In the genomic region with DNA sequence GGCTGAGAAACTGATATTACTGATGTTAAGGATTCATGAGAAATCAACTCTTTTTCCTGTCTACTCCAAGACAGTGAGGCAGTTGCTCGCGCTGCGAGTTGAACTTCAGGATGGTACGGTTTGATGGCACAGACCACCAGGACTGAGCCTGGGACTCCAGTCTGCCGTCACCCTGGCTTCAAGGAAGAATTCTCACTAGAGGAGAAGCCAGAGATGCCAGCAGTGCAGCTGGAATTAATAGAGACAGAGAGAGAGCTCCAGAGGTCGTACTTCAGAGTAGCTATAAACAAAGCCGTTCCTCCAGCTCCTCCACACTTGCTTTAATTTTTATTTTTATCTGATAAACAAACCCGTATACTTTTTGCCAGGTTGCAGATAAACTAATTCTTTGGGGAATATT, we compare ENCODE assay signal across 18 mouse cellular contexts.
DNase-seq lines count a peak whose midpoint lies in the region; ATAC-seq and TF ChIP-seq lines count a peak whose summit lies in the region.
"Had no signal": no experiment of that assay in that cellular context is flagged by ENCODE, and none has a peak within 500 bp of the region (broad histone marks: within the 10 kb centered on the region; RNA-seq: fewer than 3 reads in every experiment).

No protein-coding gene starts in this region.

- 31% methylated on average over 8 of the region's 8 CpGs for WGBS in heart, adult 2 months
- 66% methylated on average over 8 of the region's 8 CpGs for WGBS in heart, embryonic 12.5 days
- 41% methylated on average over 8 of the region's 8 CpGs for WGBS in limb, embryonic 13.5 days
- WGBS in limb, embryonic 10.5 days: 50% methylated on average over 8 of the region's 8 CpGs
- WGBS in embryonic facial prominence, embryonic 11.5 days: 49% methylated on average over 8 of the region's 8 CpGs
- WGBS in intestine, embryonic 16.5 days: 50% methylated on average over 8 of the region's 8 CpGs

- DNase-seq in heart, adult 2 months: peak in 1 of 2 experiments; percentile 27
- DNase-seq in limb, embryonic 10.5 days (ENCODE audit: low spot score): no peak
- peak; percentile 53 for DNase-seq in embryonic facial prominence, embryonic 11.5 days (ENCODE audit: low spot score)
- DNase-seq: cerebellum, adult 2 months; kidney, postnatal 25 days; liver; right cerebral cortex, postnatal 4 days; thymus, adult 2 months had no signal

- no peak overlapping the region for H3K9ac ChIP-seq in heart, adult 2 months (ENCODE audit: low read depth, low read length)
- no peak overlapping the region for H3K9ac ChIP-seq in heart, embryonic 12.5 days
- no peak overlapping the region for H3K9ac ChIP-seq in limb, embryonic 13.5 days
- no peak overlapping the region for H3K9ac ChIP-seq in embryonic facial prominence, embryonic 11.5 days (replicated peaks; ENCODE audit: low read length)
- H3K9ac ChIP-seq in intestine, embryonic 16.5 days (ENCODE audit: low read depth, low read length): no peak overlapping the region
- H3K9ac ChIP-seq: forebrain, embryonic 12.5 days; midbrain, embryonic 12.5 days; neural tube, embryonic 12.5 days had no signal

- H3K4me2 ChIP-seq in heart, embryonic 12.5 days: no peak overlapping the region
- H3K4me2 ChIP-seq in limb, embryonic 13.5 days (replicated peaks): no peak overlapping the region
- H3K4me2 ChIP-seq in embryonic facial prominence, embryonic 11.5 days (ENCODE audit: low read depth, low read length): no peak overlapping the region
- H3K4me2 ChIP-seq in intestine, embryonic 16.5 days (ENCODE audit: low read depth, low read length): no peak overlapping the region
- H3K4me2 ChIP-seq: forebrain, embryonic 12.5 days; midbrain, embryonic 12.5 days; neural tube, embryonic 12.5 days had no signal

- H3K36me3 ChIP-seq in heart, adult 2 months (ENCODE audit: control insufficient read depth, insufficient read depth, low read length): peaks cover 30% of the 10 kb centered on the region
- H3K36me3 ChIP-seq in heart, embryonic 12.5 days: peaks cover 19% of the 10 kb centered on the region
- peaks cover 36% of the 10 kb centered on the region for H3K36me3 ChIP-seq in limb, embryonic 13.5 days
- peaks cover 15% of the 10 kb centered on the region; the same call in 1 of the 2 replicates for H3K36me3 ChIP-seq in limb, embryonic 10.5 days
- H3K36me3 ChIP-seq in embryonic facial prominence, embryonic 11.5 days (replicated peaks; ENCODE audit: control insufficient read depth, insufficient read depth, low read depth, low read length): no peaks in the 10 kb centered on the region
- H3K36me3 ChIP-seq in intestine, embryonic 16.5 days (ENCODE audit: control insufficient read depth, insufficient read depth, low read length): peaks cover 5% of the 10 kb centered on the region; the same call in 1 of the 2 replicates
- H3K36me3 ChIP-seq: midbrain, embryonic 12.5 days; neural tube, embryonic 12.5 days had no signal

- intact Hi-C loops in heart, adult 2 months (cut with DNase I): no loop called here

- H3K27me3 ChIP-seq in heart, adult 2 months (ENCODE audit: control insufficient read depth, insufficient read depth, low read length): no peaks in the 10 kb centered on the region
- no peaks in the 10 kb centered on the region for H3K27me3 ChIP-seq in heart, embryonic 12.5 days (replicated peaks)
- H3K27me3 ChIP-seq in limb, embryonic 13.5 days: no peaks in the 10 kb centered on the region
- H3K27me3 ChIP-seq in limb, embryonic 10.5 days (ENCODE audit: low read depth, poor library complexity, severe bottlenecking): no peaks in the 10 kb centered on the region
- no peaks in the 10 kb centered on the region for H3K27me3 ChIP-seq in embryonic facial prominence, embryonic 11.5 days (ENCODE audit: control insufficient read depth, insufficient read depth, low read length)
- H3K27me3 ChIP-seq in intestine, embryonic 16.5 days (replicated peaks; ENCODE audit: control insufficient read depth, insufficient read depth, low read length): no peaks in the 10 kb centered on the region
- H3K27me3 ChIP-seq: CH12.LX; forebrain, embryonic 12.5 days; neural tube, embryonic 12.5 days had no signal

- ATAC-seq in heart, embryonic 12.5 days (ENCODE audit: insufficient number of reproducible peaks, low FRiP score): no peak
- ATAC-seq in limb, embryonic 13.5 days (ENCODE audit: low FRiP score, low read depth): no peak
- no peak for ATAC-seq in embryonic facial prominence, embryonic 11.5 days (replicated peaks; ENCODE audit: insufficient number of reproducible peaks, low FRiP score, low TSS enrichment, low read depth)
- ATAC-seq in intestine, embryonic 16.5 days: no peak
- no peak for ATAC-seq in CD4-positive, CD25-positive, alpha-beta regulatory T cell, adult 4 months
- no peak for ATAC-seq in activated CD4-positive, CD25-positive, alpha-beta regulatory T cell, adult 4 months
- ATAC-seq: inflammation-experienced regulatory T-cells, adult 6 months had no signal

- peak overlapping the region; percentile 40 for H3K27ac ChIP-seq in heart, adult 2 months
- no peak overlapping the region for H3K27ac ChIP-seq in heart, embryonic 12.5 days (ENCODE audit: poor library complexity, severe bottlenecking)
- peak overlapping the region; percentile 6; the same call in 1 of the 2 replicates for H3K27ac ChIP-seq in limb, embryonic 13.5 days
- no peak overlapping the region for H3K27ac ChIP-seq in limb, embryonic 10.5 days
- H3K27ac ChIP-seq in embryonic facial prominence, embryonic 11.5 days (replicated peaks; ENCODE audit: low read depth, low read length): no peak overlapping the region
- peak overlapping the region; percentile 34; the same call in 1 of the 2 replicates for H3K27ac ChIP-seq in intestine, embryonic 16.5 days (ENCODE audit: low read length)
- H3K27ac ChIP-seq: forebrain, embryonic 12.5 days; midbrain, embryonic 12.5 days; neural tube, embryonic 12.5 days had no signal

- H3K4me3 ChIP-seq in heart, adult 2 months: no peak overlapping the region
- H3K4me3 ChIP-seq in heart, embryonic 12.5 days: no peak overlapping the region
- H3K4me3 ChIP-seq in limb, embryonic 13.5 days: no peak overlapping the region
- H3K4me3 ChIP-seq in limb, embryonic 10.5 days: no peak overlapping the region
- no peak overlapping the region for H3K4me3 ChIP-seq in embryonic facial prominence, embryonic 11.5 days (ENCODE audit: low read depth, low read length)
- no peak overlapping the region for H3K4me3 ChIP-seq in intestine, embryonic 16.5 days (ENCODE audit: low read length)
- H3K4me3 ChIP-seq: forebrain, embryonic 12.5 days; midbrain, embryonic 12.5 days; neural tube, embryonic 12.5 days had no signal

- TF ChIP-seq CTCF in heart, adult 2 months (IDR thresholded peaks at IDR 0.05): no peak

- peaks cover 35% of the 10 kb centered on the region for H3K4me1 ChIP-seq in heart, adult 2 months (ENCODE audit: control insufficient read depth, insufficient read depth, low read length)
- H3K4me1 ChIP-seq in heart, embryonic 12.5 days (replicated peaks): peaks cover 52% of the 10 kb centered on the region
- H3K4me1 ChIP-seq in limb, embryonic 13.5 days: peaks cover 60% of the 10 kb centered on the region
- peaks cover 23% of the 10 kb centered on the region for H3K4me1 ChIP-seq in limb, embryonic 10.5 days
- H3K4me1 ChIP-seq in embryonic facial prominence, embryonic 11.5 days (ENCODE audit: control insufficient read depth, insufficient read depth, low read length): no peaks in the 10 kb centered on the region
- peaks cover 41% of the 10 kb centered on the region for H3K4me1 ChIP-seq in intestine, embryonic 16.5 days (ENCODE audit: control insufficient read depth, insufficient read depth, low read length)
- H3K4me1 ChIP-seq: neural tube, embryonic 12.5 days had no signal

- H3K79me2 ChIP-seq in heart, adult 2 months (replicated peaks; ENCODE audit: control insufficient read depth, insufficient read depth, low read length): peaks cover 10% of the 10 kb centered on the region

- no peak for TF ChIP-seq POLR2A in heart, adult 2 months (IDR thresholded peaks at IDR 0.05; ENCODE audit: insufficient read depth, low read depth, low read length)

- H3K9me3 ChIP-seq in heart, embryonic 12.5 days (replicated peaks): no peaks in the 10 kb centered on the region
- H3K9me3 ChIP-seq in limb, embryonic 13.5 days: no peaks in the 10 kb centered on the region
- no peaks in the 10 kb centered on the region for H3K9me3 ChIP-seq in limb, embryonic 10.5 days (replicated peaks)
- H3K9me3 ChIP-seq in embryonic facial prominence, embryonic 11.5 days (replicated peaks; ENCODE audit: control insufficient read depth, low read length): no peaks in the 10 kb centered on the region
- no peaks in the 10 kb centered on the region for H3K9me3 ChIP-seq in intestine, embryonic 16.5 days (ENCODE audit: control insufficient read depth, low read length)
- H3K9me3 ChIP-seq: forebrain, embryonic 12.5 days; midbrain, embryonic 12.5 days; neural tube, embryonic 12.5 days had no signal

- TF ChIP-seq EP300 in heart, adult 2 months (IDR thresholded peaks at IDR 0.05; ENCODE audit: insufficient read depth, low read depth, low read length): no peak

Comparison
In these comparisons a context has a peak if more than half of its experiments do, and no peak if none do; other contexts are left out.
1. H3K27ac ChIP-seq: peak in heart, adult 2 months (single experiment), limb, embryonic 13.5 days (single experiment) and intestine, embryonic 16.5 days (single experiment); none in heart, embryonic 12.5 days (single experiment), limb, embryonic 10.5 days (single experiment) and embryonic facial prominence, embryonic 11.5 days (single experiment).